23 mouse cellular contexts compared by ENCODE assay signal in the genomic region with DNA sequence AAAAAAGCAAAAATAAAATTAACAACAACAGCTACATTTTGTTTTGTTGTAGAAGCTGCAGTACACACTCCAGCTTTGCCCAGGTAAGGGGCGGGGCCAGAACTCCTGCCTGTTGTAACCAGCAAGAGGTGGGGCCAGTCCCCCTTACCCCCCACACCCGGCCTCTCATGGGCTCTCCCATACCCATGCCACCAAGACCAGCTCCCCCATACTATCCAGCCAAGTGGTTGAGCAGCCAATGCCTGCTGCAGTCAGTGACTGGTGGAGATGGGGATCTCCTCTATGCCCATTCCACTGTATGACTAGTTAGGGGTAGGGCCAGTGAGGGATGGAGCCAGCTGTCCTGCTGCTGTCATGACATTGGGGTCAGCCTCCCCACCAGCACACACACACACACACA.
"Had no signal": no experiment of that assay in that cellular context is flagged by ENCODE, and none has a peak within 500 bp of the region (broad histone marks: within the 10 kb centered on the region; RNA-seq: fewer than 3 reads in every experiment).

No protein-coding gene starts in this region.

- H3K4me3 ChIP-seq: heart, adult 2 months; heart, embryonic 13.5 days; heart, embryonic 15.5 days; hindbrain, embryonic 15.5 days; limb, embryonic 12.5 days; limb, embryonic 15.5 days; liver, embryonic 12.5 days had no signal

- H3K4me1 ChIP-seq: heart, embryonic 13.5 days; heart, embryonic 15.5 days; hindbrain, embryonic 15.5 days; limb, embryonic 12.5 days; limb, embryonic 15.5 days; liver, embryonic 12.5 days had no signal

- H3K9me3 ChIP-seq: heart, embryonic 13.5 days; heart, embryonic 15.5 days; hindbrain, embryonic 15.5 days; limb, embryonic 12.5 days; limb, embryonic 15.5 days had no signal

- H3K27me3 ChIP-seq: heart, embryonic 13.5 days; heart, embryonic 15.5 days; hindbrain, embryonic 15.5 days; limb, embryonic 12.5 days; limb, embryonic 15.5 days; liver, embryonic 12.5 days had no signal

- H3K27ac ChIP-seq: heart, adult 2 months; heart, embryonic 13.5 days; heart, embryonic 15.5 days; hindbrain, embryonic 15.5 days; hindbrain, postnatal 0 days; limb, embryonic 12.5 days; limb, embryonic 15.5 days; liver, embryonic 12.5 days; liver, embryonic 14.5 days had no signal

- H3K36me3 ChIP-seq: heart, embryonic 13.5 days; heart, embryonic 15.5 days; hindbrain, embryonic 15.5 days; limb, embryonic 12.5 days; limb, embryonic 15.5 days; liver, embryonic 12.5 days had no signal

- H3K9ac ChIP-seq: heart, embryonic 13.5 days; heart, embryonic 15.5 days; hindbrain, embryonic 15.5 days; limb, embryonic 12.5 days; limb, embryonic 15.5 days; liver, embryonic 12.5 days; liver, embryonic 14.5 days had no signal

- H3K4me2 ChIP-seq: heart, embryonic 11.5 days; heart, embryonic 13.5 days; heart, embryonic 15.5 days; hindbrain, embryonic 15.5 days; limb, embryonic 12.5 days; limb, embryonic 15.5 days; liver, embryonic 12.5 days had no signal

- DNase-seq: gastrocnemius, postnatal 14 days; gastrocnemius, postnatal 36 days; heart, adult 11 months; heart, adult 2 months; heart, postnatal 14 days; heart, postnatal 36 days; kidney, adult 11 months; kidney, adult 8-10 months; kidney, postnatal 14 days; layer of hippocampus, adult 9-11 months; layer of hippocampus, postnatal 36 days; left cerebral cortex, postnatal 4 days; lung, adult 18-20 months had no signal

- ATAC-seq: hindbrain, postnatal 0 days; intestine, embryonic 16.5 days; liver, embryonic 12.5 days had no signal
